Mouse (Mus musculus) hindbrain, embryonic 13.5 days (tissue): ENCODE measurements around the gene Aes. TPM values are rescaled to one million over a fixed set of nuclear protein-coding genes. Genes with fewer than 3 reads are reported as not detected.

ENCODE experiments used
- ATAC-seq: fragments of 200-750 bp; cut with Nextera tagmentation; 2 replicates; pipeline ENCODE4 v1.8.0; 2017; ENCODE audit warnings: moderate TSS enrichment; ENCODE audit not compliant: low FRiP score
- H3K27ac ChIP-seq: fragments of 300-500 bp; sonication (generic); 2 replicates; pipeline ENCODE4 v1.5.1; 2015; ENCODE audit warnings: inconsistent platforms, mild to moderate bottlenecking, moderate library complexity
- H3K27me3 ChIP-seq: fragments of 300-500 bp; sonication (generic); 2 replicates; pipeline ENCODE4 v1.6.1; 2015; ENCODE audit warnings: mild to moderate bottlenecking, inconsistent platforms
- H3K36me3 ChIP-seq: fragments of 300-500 bp; sonication (generic); 2 replicates; pipeline ENCODE4 v1.6.1; 2015; ENCODE audit warnings: mild to moderate bottlenecking, inconsistent platforms
- H3K4me1 ChIP-seq: fragments of 300-500 bp; sonication (generic); replicated peaks from 2 replicates; pipeline ENCODE4 v1.6.1; 2015; ENCODE audit warnings: inconsistent platforms
- H3K4me2 ChIP-seq: fragments of 300-500 bp; sonication (generic); 2 replicates; pipeline ENCODE4 v1.6.1; 2015; ENCODE audit warnings: inconsistent platforms, mild to moderate bottlenecking, moderate library complexity
- H3K4me3 ChIP-seq: fragments of 300-500 bp; sonication (generic); 2 replicates; pipeline ENCODE4 v1.5.1; 2015; ENCODE audit warnings: mild to moderate bottlenecking, inconsistent platforms
- H3K9ac ChIP-seq: fragments of 300-500 bp; sonication (generic); 2 replicates; pipeline ENCODE4 v1.6.1; 2015; ENCODE audit warnings: mild to moderate bottlenecking, inconsistent platforms
- H3K9me3 ChIP-seq: fragments of 300-500 bp; sonication (generic); 2 replicates; pipeline ENCODE4 v1.6.1; 2016; ENCODE audit warnings: inconsistent platforms
- WGBS: fragments of 180-500 bp; shearing (Covaris S2); methylation state at CpG from one replicate; pipeline ENCODE4 v1.1.7; 2015; 5-methylcytosine and 5-hydroxymethylcytosine counted together
- polyA plus RNA-seq: library from polyadenylated mRNA; unstranded; fragments of >200 nt; fragmentation: Nextera tagmentation; extraction: Ambion mirVana; gene quantifications from 2 replicates; pipeline ENCODE4 v1.2.1, GENCODE M21; 2015

Aes gene
- polyA plus RNA-seq, 1 experiment from 2014 or later: 545 TPM

DNA sequence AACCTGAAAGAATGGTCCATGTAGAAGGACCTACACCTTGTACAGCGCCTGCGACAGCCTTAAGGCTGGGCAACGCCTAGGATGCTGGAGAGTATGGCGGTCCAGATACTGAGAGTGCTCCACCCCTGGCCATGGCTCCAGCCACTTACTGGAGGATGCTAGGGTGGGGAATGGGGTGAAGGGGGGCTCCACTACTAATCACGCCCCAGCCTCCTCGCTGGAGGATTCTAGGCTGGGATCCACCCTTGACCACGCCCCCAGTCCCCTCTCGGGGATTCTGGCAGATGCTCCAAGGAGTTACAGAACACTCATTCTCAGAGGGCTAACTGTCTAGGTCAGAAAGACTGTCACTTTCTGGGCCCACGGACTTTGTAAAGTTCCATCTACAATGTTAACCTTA lies 13.7 kb downstream of the Aes start:
- 6% methylated on average over 9 of the region's 9 CpGs for WGBS
- Histone ChIP-seq H3K9ac (peak overlapping the region; percentile 39; the same call in 1 of the 2 replicates), H3K27me3 (peaks cover 67% of the 10 kb centered on the region), H3K36me3 (no peaks in the 10 kb centered on the region), H3K9me3 (no peaks in the 10 kb centered on the region), H3K27ac (no peak overlapping the region), H3K4me2 (no peak overlapping the region), H3K4me1 (peaks cover 67% of the 10 kb centered on the region), H3K4me3 (no peak overlapping the region)
- ATAC-seq: no peak

DNA sequence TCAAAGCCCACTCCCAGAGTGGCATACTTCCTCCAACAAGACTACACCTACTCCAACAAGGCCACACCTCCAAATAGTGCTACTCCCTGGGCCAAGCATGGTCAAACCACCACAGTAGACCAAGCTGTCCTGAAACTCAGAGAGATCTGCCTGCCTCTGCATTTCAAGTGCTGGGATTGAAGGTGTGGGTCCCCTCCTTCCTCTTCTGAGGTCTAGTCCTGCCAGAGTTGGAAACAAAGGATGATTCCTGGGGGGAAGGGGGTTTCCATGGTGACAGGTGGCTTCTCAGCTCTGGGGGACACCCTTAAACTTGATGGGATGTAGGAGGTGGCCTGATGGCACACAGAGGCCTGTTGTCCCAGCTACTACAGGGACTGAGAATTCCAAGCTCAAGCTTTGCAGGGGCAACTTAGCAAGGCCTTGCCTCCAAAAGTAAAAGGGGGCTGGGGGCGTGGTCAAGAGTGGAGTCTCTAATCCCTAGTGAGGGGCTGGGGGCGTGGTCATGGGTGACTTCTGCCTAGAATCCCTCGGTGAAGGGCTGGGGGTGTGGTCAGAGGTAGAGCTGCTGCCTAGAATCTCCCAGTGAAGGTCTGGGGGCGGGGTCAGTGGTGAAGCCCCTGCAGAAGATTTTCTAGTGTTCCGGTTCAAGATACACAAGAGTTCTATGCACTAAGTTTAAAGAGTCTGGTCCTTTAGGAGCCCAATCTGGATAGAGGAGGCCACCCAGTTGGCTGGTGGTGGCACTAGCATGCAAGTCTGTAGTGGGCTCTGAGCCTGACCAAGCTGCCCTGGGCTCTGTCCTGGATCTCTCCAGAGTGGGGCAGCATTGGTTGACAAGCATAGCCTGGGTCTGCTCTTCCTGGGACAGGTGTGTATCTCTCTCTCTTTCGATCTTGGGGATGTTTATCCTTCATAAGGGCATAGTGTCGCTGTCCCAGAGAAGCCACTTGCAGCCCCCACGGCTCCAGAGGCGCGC lies 15.1 kb downstream of the Aes start, which contains the start of gene Tle2:
TSS of gene Tle2 (plus strand) at position 481 of the 976 bp plus-strand sequence.
- H3K27me3 ChIP-seq: peaks cover 76% of the 10 kb centered on the region
- H3K4me2 ChIP-seq: peak within 1 kb of the TSS; percentile 78
- WGBS: 19% methylated on average over 10 of the region's 10 CpGs
- H3K9ac ChIP-seq: peak within 1 kb of the TSS; percentile 81
- peaks cover 54% of the 10 kb centered on the region for H3K4me1 ChIP-seq
- H3K9me3 ChIP-seq: no peaks in the 10 kb centered on the region
- ATAC-seq: no peak
- peak within 1 kb of the TSS; percentile 60 for H3K4me3 ChIP-seq
- no peaks in the 10 kb centered on the region for H3K36me3 ChIP-seq
- H3K27ac ChIP-seq: peak within 1 kb of the TSS; percentile 64

DNA sequence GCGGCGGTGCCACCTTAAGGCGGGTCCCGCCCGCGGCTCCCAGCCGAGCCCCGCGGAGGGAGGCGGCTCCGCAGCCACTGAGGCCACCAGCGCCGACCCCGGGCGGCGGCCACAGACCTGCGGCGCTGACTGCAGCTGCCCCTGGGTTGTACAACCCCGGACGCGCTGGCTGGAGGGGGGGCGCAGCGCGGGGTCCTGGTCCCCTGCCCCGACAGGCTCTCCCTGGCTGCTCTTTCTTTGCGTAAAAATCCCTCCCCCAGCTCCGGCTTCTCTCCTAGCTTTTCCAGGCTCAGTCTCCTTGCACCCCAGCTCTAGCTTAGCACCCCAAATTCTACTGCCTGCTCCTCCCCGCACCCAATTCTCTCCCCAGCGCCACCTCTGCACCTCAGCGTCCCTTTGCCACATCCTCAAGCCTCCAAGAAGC lies 15.9 kb downstream of the Aes start:
- Histone ChIP-seq H3K9me3 (no peaks in the 10 kb centered on the region), H3K4me2 (peak overlapping the region; percentile 78), H3K4me1 (peaks cover 51% of the 10 kb centered on the region), H3K27me3 (peaks cover 82% of the 10 kb centered on the region), H3K27ac (peak overlapping the region; percentile 64), H3K9ac (peak overlapping the region; percentile 81), H3K4me3 (peak overlapping the region; percentile 60), H3K36me3 (no peaks in the 10 kb centered on the region)
- WGBS: 1% methylated on average over 29 of the region's 30 CpGs
- no peak for ATAC-seq

DNA sequence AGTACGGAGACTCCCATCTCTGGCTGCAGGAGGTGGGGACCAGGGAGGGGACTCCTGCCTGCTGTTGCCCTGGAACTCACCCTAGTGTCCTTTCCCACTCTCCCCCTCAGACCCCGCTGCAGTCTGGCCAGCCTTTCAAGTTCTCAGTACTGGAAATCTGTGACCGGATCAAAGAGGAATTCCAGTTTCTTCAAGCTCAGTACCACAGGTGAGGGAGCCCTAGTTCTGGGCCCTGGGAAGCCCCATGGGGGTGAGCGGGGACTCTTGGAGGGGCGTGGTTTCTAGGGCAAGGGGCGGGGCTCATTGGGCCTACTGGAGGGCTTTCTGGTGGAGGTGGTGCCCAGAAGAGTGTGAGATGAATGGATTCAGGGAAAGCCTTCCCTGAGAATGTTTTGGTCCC lies 16.4 kb downstream of the Aes start:
- 0 out of 2 replicates have a peak overlapping the region, but pooled peaks have one; percentile 64 for H3K27ac ChIP-seq

DNA sequence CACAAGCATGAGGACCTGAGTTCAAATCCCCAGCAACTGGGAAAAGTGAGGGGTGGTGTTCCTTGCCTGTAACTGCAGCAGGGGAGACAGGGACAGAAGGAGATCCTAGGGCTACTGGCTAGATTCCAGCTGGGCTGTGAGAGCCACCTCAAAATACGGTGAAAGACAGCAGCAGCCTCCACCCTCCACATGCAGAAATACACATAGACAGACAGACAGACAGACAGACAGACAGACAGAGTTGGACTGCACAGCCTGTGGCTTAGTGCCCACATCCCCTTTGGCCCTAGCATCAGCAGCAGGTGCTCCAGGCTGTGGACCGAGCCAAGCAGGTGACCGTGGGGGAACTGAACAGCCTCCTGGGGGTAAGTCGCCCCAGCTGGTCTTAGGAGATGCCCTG lies 20.7 kb downstream of the Aes start:
- peaks cover 97% of the 10 kb centered on the region for H3K27me3 ChIP-seq
- WGBS: 57% methylated on average over 4 of the region's 4 CpGs
- H3K4me3 ChIP-seq: no peak overlapping the region
- peak overlapping the region; percentile 51; the same call in 1 of the 2 replicates for H3K9ac ChIP-seq
- H3K27ac ChIP-seq: no peak overlapping the region
- H3K9me3 ChIP-seq: no peaks in the 10 kb centered on the region
- H3K4me2 ChIP-seq: peak overlapping the region; percentile 19; the same call in 1 of the 2 replicates
- no peak for ATAC-seq
- peaks cover 43% of the 10 kb centered on the region for H3K4me1 ChIP-seq
- no peaks in the 10 kb centered on the region; the same call in 1 of the 2 replicates for H3K36me3 ChIP-seq

More for the DNA sequence above, 16.4 kb downstream of the Aes start:
- Histone ChIP-seq H3K4me2 (peak overlapping the region; percentile 78), H3K9me3 (no peaks in the 10 kb centered on the region), H3K4me3 (peak overlapping the region; percentile 60), H3K36me3 (no peaks in the 10 kb centered on the region), H3K9ac (peak overlapping the region; percentile 81), H3K27me3 (peaks cover 86% of the 10 kb centered on the region), H3K4me1 (peaks cover 50% of the 10 kb centered on the region)
- 3% methylated on average over 6 of the region's 6 CpGs for WGBS
- ATAC-seq: no peak

DNA sequence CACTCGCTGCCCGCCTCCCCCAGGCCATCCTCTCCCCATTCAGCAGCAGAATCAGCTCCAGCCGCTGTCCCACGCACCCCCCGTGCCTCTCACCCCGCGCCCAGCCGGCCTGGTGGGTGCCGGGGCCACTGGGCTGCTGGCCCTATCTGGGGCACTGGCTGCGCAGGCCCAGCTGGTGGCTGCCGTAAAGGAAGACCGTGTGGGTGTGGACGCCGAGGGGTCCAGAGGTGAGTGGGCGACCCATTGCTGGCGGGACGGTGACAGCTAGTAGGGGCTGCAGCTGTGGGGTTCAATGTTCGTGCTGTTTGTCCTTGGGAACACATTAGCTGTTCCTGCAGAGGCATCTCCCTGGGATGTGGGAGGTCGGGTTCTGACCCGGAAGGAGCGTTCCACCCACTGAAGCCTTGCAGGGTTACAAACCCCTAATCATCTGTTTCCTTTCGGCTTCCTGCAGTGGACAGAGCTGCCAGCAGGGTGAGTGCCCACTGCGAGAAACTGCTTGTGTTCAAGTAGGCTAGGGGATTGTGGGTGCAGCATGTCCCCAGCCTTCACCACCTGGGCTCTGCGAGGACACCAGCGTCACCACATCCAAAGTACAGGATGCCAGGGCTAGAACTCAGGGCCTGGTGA lies 21.3 kb downstream of the Aes start:
- H3K36me3 ChIP-seq: peaks cover 3% of the 10 kb centered on the region; the same call in 1 of the 2 replicates
- H3K27ac ChIP-seq: no peak overlapping the region
- H3K27me3 ChIP-seq: peaks cover 98% of the 10 kb centered on the region
- H3K4me2 ChIP-seq: peak overlapping the region; percentile 19; the same call in 1 of the 2 replicates
- H3K4me3 ChIP-seq: no peak overlapping the region
- no peaks in the 10 kb centered on the region for H3K9me3 ChIP-seq
- H3K4me1 ChIP-seq: peaks cover 38% of the 10 kb centered on the region
- 52% methylated on average over 25 of the region's 25 CpGs for WGBS
- H3K9ac ChIP-seq: peak overlapping the region; percentile 51; the same call in 1 of the 2 replicates
- no peak for ATAC-seq

DNA sequence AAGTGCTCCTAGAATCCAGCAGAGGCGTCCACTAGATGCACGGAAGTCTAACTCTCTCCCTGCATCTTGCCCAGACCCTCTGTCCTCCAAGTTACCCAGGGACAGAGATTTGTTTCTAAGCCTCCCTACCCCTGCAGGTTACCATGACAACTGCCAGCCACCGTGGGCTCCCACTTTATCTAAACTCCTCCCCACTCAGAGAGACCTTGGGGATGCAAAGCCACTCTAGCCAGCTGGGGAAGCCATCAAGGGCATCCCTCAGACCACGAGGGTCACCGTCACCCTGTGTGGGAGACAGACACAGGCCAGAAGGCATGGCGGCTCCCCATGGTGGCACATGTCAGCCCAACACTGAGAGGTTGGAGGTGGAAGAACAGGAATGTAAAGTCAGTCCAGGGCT lies 24.1 kb downstream of the Aes start:
- Histone ChIP-seq H3K4me1 (peaks cover 29% of the 10 kb centered on the region), H3K4me2 (no peak overlapping the region), H3K9me3 (no peaks in the 10 kb centered on the region), H3K27me3 (peaks cover 98% of the 10 kb centered on the region), H3K9ac (no peak overlapping the region), H3K36me3 (peaks cover 18% of the 10 kb centered on the region), H3K27ac (no peak overlapping the region), H3K4me3 (no peak overlapping the region)
- 37% methylated on average over 6 of the region's 6 CpGs for WGBS
- no peak for ATAC-seq

DNA sequence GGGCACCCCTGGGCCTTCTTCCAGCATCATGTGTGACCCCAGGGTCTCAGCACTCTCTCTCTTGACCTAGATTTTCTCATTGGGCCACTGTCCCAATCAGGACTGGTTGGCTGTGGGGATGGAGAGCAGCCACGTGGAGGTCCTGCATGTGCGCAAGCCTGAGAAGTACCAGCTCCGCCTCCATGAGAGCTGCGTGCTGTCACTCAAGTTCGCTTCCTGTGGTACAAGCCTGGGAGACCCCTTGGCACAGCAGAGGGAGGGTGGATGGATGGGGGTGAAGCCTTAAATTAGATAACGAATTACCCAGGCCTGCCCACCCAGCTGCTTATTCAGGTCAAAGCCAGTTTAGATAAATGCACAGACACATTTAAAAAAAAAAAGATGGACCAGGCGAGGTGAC lies 29.5 kb downstream of the Aes start:
- no peaks in the 10 kb centered on the region for H3K9me3 ChIP-seq
- no peak overlapping the region for H3K4me2 ChIP-seq
- H3K27me3 ChIP-seq: peaks cover 100% of the 10 kb centered on the region
- H3K36me3 ChIP-seq: peaks cover 22% of the 10 kb centered on the region
- no peak for ATAC-seq
- no peaks in the 10 kb centered on the region for H3K4me1 ChIP-seq
- WGBS: 66% methylated on average over 7 of the region's 7 CpGs
- H3K4me3 ChIP-seq: no peak overlapping the region
- no peak overlapping the region for H3K9ac ChIP-seq
- no peak overlapping the region for H3K27ac ChIP-seq

DNA sequence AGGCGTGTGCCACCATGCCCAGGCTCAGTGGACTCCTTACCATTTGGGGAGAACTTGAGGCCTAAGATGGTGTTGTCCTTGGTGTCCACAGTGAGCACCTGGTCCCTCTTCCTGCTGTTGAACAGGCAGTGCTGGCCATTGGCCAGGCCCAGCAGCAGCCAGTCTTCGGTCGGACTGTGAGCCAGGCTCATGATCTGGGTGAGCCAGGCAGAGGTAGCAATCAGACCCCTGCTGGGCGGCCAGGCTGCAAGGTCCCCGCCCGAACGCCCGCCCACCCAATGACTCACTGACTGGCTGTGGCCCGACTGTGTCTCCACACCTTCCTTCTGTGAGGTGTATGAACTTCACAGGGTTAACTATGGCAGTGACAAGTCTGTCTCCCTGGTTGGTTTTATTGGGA lies 32.6 kb downstream of the Aes start:
- no peak for ATAC-seq
- Histone ChIP-seq H3K4me2 (no peak overlapping the region), H3K9me3 (no peaks in the 10 kb centered on the region), H3K4me1 (peaks cover 20% of the 10 kb centered on the region), H3K9ac (no peak overlapping the region), H3K27me3 (peaks cover 94% of the 10 kb centered on the region), H3K36me3 (peaks cover 16% of the 10 kb centered on the region), H3K27ac (no peak overlapping the region), H3K4me3 (no peak overlapping the region)
- 64% methylated on average over 9 of the region's 9 CpGs for WGBS

DNA sequence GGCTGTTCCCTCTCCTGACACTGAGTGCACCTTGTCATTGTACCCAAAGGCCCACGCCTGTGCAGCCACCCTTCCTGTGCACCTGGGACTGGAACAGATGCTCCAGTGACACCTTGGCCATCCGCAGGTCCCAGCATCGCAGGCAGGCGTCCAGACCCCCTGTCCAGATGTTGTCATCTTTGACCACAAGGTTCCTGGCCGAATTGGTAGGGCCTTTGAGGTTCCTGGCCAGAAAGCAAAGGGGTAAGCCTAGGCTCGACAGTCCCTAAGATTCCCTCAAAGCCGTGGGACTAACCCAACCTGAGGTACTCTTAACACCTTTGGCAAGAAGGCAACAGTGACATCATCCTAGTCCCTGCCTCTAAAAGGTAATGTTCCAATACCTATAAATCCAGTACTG lies 33.3 kb downstream of the Aes start:
- Histone ChIP-seq H3K9me3 (no peaks in the 10 kb centered on the region), H3K36me3 (peaks cover 10% of the 10 kb centered on the region), H3K4me1 (peaks cover 28% of the 10 kb centered on the region), H3K9ac (no peak overlapping the region), H3K27ac (no peak overlapping the region), H3K27me3 (peaks cover 87% of the 10 kb centered on the region), H3K4me3 (no peak overlapping the region), H3K4me2 (no peak overlapping the region)
- ATAC-seq: no peak
- WGBS: 78% methylated on average over 7 of the region's 7 CpGs

DNA sequence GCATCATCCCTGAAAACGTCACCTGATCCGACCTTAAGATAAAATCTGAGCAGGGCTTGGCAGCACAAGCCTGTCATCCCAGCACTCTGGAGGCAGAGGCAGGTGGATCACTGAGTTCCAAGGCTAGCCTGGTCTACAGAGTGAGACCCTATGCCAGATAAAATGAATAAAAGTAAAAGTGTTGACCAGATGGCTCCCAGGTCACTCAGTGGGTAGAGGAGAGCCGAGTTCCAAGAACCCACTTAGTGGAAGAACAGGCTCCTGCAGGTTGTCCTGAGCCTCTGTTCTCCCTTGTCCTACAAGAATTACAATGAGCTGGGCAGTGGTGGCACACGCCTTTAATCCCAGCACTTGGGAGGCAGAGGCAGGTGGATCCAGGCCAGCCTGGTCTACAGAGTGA lies 33.9 kb downstream of the Aes start:
- Histone ChIP-seq H3K36me3 (peaks cover 5% of the 10 kb centered on the region), H3K4me3 (no peak overlapping the region), H3K27me3 (peaks cover 87% of the 10 kb centered on the region), H3K9me3 (no peaks in the 10 kb centered on the region), H3K4me1 (peaks cover 34% of the 10 kb centered on the region), H3K9ac (no peak overlapping the region), H3K4me2 (no peak overlapping the region), H3K27ac (no peak overlapping the region)
- no peak for ATAC-seq
- WGBS: 76% methylated on average over 4 of the region's 4 CpGs

DNA sequence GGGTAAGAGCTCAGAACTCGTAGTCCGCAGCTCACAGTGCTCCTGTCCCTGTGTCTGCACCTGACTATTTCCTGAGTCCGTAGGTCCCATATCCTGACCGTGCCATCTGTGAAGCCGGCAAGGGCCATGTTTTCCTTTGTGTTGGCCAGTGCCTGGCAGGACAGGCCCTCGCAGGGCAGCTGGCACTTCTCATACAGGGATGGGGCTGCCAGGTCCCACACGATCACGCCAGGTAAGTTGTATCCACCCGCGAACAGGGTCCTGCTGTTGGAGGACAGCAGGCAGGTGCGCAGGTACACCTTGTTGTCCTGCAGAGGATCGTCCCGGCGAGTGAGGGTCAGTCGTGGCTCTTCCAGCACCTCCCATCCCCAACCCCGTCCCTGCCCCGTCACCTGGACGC lies 34.6 kb downstream of the Aes start:
- ATAC-seq: no peak
- H3K27ac ChIP-seq: no peak overlapping the region
- no peaks in the 10 kb centered on the region; the same call in 1 of the 2 replicates for H3K36me3 ChIP-seq
- H3K9me3 ChIP-seq: no peaks in the 10 kb centered on the region
- WGBS: 84% methylated on average over 18 of the region's 18 CpGs
- H3K27me3 ChIP-seq: peaks cover 86% of the 10 kb centered on the region
- no peak overlapping the region for H3K4me2 ChIP-seq
- no peak overlapping the region for H3K9ac ChIP-seq
- peaks cover 34% of the 10 kb centered on the region for H3K4me1 ChIP-seq
- no peak overlapping the region for H3K4me3 ChIP-seq
